Mouse (Mus musculus) liver, postnatal 0 days (tissue): ENCODE measurements at regions not wholly inside any gene's neighbourhood (a gene's known extent, or its start where the extent isn't known, plus 50 kb on each side); places are given as distances from the start of the nearest gene placed in this dataset.

Experiments used
- ATAC-seq: fragments of 200-750 bp; cut with Nextera tagmentation; 2 replicates; pipeline ENCODE4 v1.8.0; 2017; ENCODE audit warnings: mild to moderate bottlenecking, moderate library complexity
- DNase-seq: peaks from one replicate; pipeline ENCODE4 v3.0.0-alpha.2; 2016
- H3K27ac ChIP-seq: fragments of 300-500 bp; sonication (generic); 2 replicates; pipeline ENCODE4 v1.5.1; 2014; ENCODE audit warnings: antibody characterized with exemption, moderate library complexity, mild to moderate bottlenecking, low read depth
- H3K27me3 ChIP-seq: fragments of 300-500 bp; sonication (generic); 2 replicates; pipeline ENCODE4 v1.6.1; 2014; ENCODE audit warnings: low read length, control low read depth, mixed read lengths; ENCODE audit not compliant: insufficient read depth
- H3K36me3 ChIP-seq: fragments of 300-500 bp; sonication (generic); replicated peaks from 2 replicates; pipeline ENCODE4 v1.6.1; 2014; ENCODE audit warnings: mild to moderate bottlenecking, control low read depth, low read length, moderate library complexity, mixed read lengths; ENCODE audit not compliant: insufficient read depth
- H3K4me1 ChIP-seq: fragments of 300-500 bp; sonication (generic); 2 replicates; pipeline ENCODE4 v1.6.1; 2014; ENCODE audit warnings: antibody characterized with exemption, mild to moderate bottlenecking, control low read depth; ENCODE audit not compliant: insufficient read depth
- H3K4me2 ChIP-seq: fragments of 300-500 bp; sonication (generic); 2 replicates; pipeline ENCODE4 v1.6.1; 2014; ENCODE audit warnings: low read depth, mild to moderate bottlenecking, low read length, moderate library complexity, mixed read lengths
- H3K4me3 ChIP-seq: fragments of 300-500 bp; sonication (generic); 2 replicates; pipeline ENCODE4 v1.5.1; 2014; ENCODE audit warnings: low read depth, low read length
- H3K9ac ChIP-seq: fragments of 300-500 bp; sonication (generic); replicated peaks from 2 replicates; pipeline ENCODE4 v1.6.1; 2014; ENCODE audit warnings: mild to moderate bottlenecking, moderate library complexity
- H3K9me3 ChIP-seq: fragments of 300-500 bp; sonication (generic); 2 replicates; pipeline ENCODE4 v1.6.1; 2016; ENCODE audit warnings: mild to moderate bottlenecking, control low read depth, low read length, mixed read lengths
- CTCF ChIP-seq: sonication (generic); IDR thresholded peaks from 2 replicates; pipeline ENCODE4 v1.5.1; 2016; ENCODE audit warnings: antibody characterized with exemption, low read depth
- EP300 ChIP-seq: IDR thresholded peaks from 2 replicates; pipeline ENCODE4 v1.6.1; 2016; ENCODE audit warnings: antibody characterized with exemption, low read depth, mild to moderate bottlenecking
- WGBS: fragments of 180-500 bp; shearing (Covaris S2); extraction: QIAGEN DNeasy Blood & Tissue Kit; methylation state at CpG from one replicate; pipeline ENCODE4 v1.1.7; 2014; ENCODE audit not compliant: insufficient replicate concordance; 5-methylcytosine and 5-hydroxymethylcytosine counted together

DNA sequence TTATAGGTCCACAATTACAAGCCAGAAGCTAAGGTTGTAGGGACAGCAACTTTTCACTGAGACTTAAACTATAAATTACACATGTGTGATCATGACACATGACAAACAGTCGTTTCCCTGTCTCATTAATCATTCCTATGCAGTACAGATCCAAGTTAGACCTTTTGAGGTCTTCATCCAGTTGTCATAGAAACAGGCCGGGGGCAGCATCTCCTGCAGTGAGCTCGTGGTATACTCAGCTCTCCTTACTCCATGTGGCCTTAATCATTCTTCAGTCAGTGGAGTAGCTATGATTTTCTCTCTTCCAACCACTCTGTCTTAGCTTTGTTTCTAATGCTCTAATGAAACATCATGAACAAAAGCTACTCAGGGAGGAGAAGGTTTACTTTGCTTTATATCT, 178.1 kb downstream of the Ipo8 start:
- Histone ChIP-seq H3K9me3 (no peaks in the 10 kb centered on the region), H3K4me2 (no peak overlapping the region), H3K36me3 (no peaks in the 10 kb centered on the region), H3K9ac (no peak overlapping the region), H3K27me3 (no peaks in the 10 kb centered on the region), H3K27ac (no peak overlapping the region), H3K4me1 (no peaks in the 10 kb centered on the region; the same call in 1 of the 2 replicates), H3K4me3 (no peak overlapping the region)
- DNase-seq (no peak), ATAC-seq (no peak)
- TF ChIP-seq CTCF (no peak), EP300 (no peak)
- WGBS: 58% methylated on average over 3 of the region's 3 CpGs

DNA sequence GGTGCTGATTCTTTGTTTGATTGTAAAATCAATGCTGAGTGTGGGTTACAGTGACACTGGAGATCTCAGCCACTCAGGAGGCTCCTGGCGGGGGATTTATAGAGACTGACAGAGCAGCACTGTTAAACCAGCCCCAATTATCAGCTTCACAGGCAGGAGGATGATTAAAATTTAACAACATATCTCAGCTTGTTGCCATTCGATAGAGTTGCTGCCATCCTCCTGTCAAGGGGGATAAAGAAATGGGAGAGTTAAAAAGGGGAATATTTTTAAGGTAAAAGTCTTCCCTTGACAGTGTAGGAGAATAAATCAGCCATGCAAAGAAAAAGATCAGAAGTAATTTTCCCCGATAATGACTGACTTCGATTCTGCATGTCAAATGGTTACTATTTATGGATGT, 178.8 kb downstream of the Ipo8 start:
- Histone ChIP-seq H3K27ac (no peak overlapping the region), H3K9ac (no peak overlapping the region), H3K36me3 (no peaks in the 10 kb centered on the region), H3K4me1 (peaks cover 5% of the 10 kb centered on the region), H3K9me3 (no peaks in the 10 kb centered on the region), H3K4me3 (no peak overlapping the region), H3K4me2 (no peak overlapping the region), H3K27me3 (no peaks in the 10 kb centered on the region)
- WGBS: 73% methylated on average over 4 of the region's 4 CpGs
- DNase-seq (no peak), ATAC-seq (no peak)
- no peak for TF ChIP-seq CTCF
- no peak for TF ChIP-seq EP300

DNA sequence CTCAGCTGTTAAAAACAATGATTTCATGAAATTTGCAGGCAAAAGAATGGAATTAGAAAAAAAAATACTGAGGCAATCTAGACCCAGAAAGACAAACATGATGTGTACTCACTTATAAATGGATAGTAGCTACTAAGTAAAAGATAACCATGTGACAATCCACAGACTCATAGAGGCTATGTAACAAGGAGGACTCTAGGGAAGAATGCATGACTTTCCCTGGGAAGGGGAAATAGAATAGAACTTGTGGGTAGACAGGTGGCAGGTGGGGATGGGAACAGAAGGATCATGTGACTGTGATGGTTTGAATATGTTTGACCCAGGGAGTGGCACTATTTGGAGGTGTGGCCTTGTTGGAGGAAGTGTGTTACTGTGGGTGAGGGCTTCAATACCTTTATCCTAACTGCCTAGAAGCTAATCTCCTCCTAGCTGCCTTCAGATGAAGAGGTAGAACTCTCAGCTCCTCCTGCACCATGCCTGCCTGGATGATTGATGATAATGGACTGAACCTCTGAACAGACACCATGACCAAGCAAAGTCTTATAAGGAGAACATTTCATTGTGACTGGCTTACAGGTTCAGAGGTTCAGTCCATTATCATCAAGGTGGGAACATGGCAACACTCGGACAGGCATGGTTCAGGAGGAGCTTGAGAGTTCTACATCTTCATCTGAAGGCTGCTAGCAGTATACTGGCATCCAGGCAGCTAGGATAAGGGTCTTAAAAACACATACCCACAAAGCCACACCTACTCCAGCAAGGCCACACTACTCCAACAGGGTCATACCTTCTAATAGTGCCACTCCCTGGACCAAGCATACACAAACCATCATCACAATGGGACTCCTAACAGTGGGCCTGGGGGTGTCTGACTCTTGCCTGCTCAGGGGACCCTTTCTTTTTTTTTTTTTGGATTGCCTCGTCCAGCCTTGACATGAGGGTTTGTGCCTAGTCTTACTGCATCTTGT, 183.6 kb downstream of the Ipo8 start:
- Histone ChIP-seq H3K27me3 (no peaks in the 10 kb centered on the region), H3K4me1 (peaks cover 5% of the 10 kb centered on the region), H3K4me3 (no peak overlapping the region), H3K27ac (peak overlapping the region; percentile 16; the same call in 1 of the 2 replicates), H3K9ac (no peak overlapping the region), H3K36me3 (no peaks in the 10 kb centered on the region), H3K9me3 (no peaks in the 10 kb centered on the region), H3K4me2 (no peak overlapping the region)
- DNase-seq: no peak
- WGBS: 40% methylated on average over 2 of the region's 2 CpGs
- TF ChIP-seq EP300: peak; percentile 89
- TF ChIP-seq CTCF: peak; percentile 10; the same call in 1 of the 2 replicates
- peak; percentile 97 for ATAC-seq

DNA sequence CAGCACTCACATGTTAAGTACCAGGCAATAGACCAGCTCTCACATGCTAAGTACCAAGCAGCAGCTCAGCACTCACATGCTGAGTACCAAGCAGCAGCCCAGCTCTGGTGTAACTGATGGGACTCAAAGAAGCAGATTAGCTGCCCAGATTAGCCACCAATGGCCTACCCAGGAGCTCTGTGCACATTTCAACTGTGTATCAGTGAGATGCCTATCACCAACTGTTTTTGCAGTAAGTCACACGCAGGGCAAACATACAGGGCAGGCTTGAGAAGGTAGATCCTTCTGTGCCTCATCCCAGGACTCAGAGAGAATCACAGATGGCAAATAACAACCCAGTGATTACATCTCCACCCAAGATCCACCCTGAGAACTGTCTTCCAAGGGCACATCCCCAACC, 190.7 kb downstream of the Ipo8 start:
- WGBS: 64% methylated on average over 1 of the region's 1 CpGs
- TF ChIP-seq EP300: no peak
- no peak for TF ChIP-seq CTCF
- no peaks in the 10 kb centered on the region for H3K9me3 ChIP-seq
- H3K9ac ChIP-seq: no peak overlapping the region
- H3K27me3 ChIP-seq: no peaks in the 10 kb centered on the region
- H3K4me1 ChIP-seq: no peaks in the 10 kb centered on the region
- H3K36me3 ChIP-seq: no peaks in the 10 kb centered on the region
- DNase-seq (no peak), ATAC-seq (no peak)
- no peak overlapping the region for H3K27ac ChIP-seq
- no peak overlapping the region for H3K4me2 ChIP-seq
- no peak overlapping the region for H3K4me3 ChIP-seq

DNA sequence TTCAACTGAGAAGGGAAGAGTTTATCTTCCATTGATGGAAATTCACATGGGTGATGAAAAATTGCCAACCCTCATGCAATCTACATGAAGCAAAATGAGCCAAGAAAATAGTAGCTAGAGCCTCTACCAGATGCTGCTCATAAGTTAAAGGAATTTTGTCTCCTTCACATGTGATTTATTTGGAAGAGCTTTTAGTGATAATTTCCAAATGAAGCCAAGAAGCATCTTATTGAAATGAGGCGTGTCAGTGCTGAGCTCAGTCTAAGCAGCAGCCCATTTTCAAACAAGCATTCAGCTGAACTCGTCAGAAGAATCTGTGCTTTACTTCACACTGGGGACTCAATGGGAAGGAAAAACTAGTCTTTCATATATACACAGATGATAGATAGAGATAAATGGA, 190.0 kb upstream of the Tmtc1 start:
- no peak overlapping the region for H3K4me2 ChIP-seq
- no peak overlapping the region for H3K4me3 ChIP-seq
- no peak for DNase-seq
- H3K9ac ChIP-seq: no peak overlapping the region
- no peak for ATAC-seq
- WGBS: 77% methylated on average over 2 of the region's 2 CpGs
- H3K9me3 ChIP-seq: no peaks in the 10 kb centered on the region
- no peaks in the 10 kb centered on the region for H3K36me3 ChIP-seq
- H3K27ac ChIP-seq: no peak overlapping the region
- no peaks in the 10 kb centered on the region for H3K4me1 ChIP-seq
- no peaks in the 10 kb centered on the region for H3K27me3 ChIP-seq
- TF ChIP-seq CTCF: no peak
- TF ChIP-seq EP300: no peak

DNA sequence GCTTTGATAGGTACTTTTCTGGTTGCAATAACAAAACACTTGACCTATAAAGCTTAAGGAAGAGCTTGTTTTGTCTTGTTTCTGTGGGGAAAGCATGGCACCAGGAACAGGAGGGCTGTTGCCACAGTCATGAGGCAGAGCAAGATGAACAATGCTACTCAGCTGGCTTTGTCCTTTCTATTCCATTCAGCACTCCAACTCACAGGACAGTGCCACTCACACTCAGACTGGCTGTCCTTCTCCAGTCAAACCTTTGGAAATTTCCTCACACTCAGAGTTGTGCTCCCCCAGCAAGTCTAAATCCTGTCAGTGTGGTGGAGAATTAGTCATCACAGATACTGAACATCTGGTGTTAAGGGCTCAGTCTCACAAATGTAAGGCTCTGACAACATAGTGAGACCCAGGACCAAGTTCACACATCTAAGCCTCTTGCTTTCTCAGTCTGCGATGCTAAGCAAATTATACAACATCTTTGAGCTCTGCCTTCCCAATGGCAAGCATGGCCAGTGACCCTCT, 183.0 kb upstream of the Tmtc1 start:
- no peak overlapping the region for H3K27ac ChIP-seq
- WGBS: 96% methylated on average over 1 of the region's 1 CpGs
- TF ChIP-seq EP300 (no peak), CTCF (no peak)
- H3K4me3 ChIP-seq: no peak overlapping the region
- H3K27me3 ChIP-seq: no peaks in the 10 kb centered on the region
- H3K4me1 ChIP-seq: no peaks in the 10 kb centered on the region
- H3K9me3 ChIP-seq: no peaks in the 10 kb centered on the region
- no peaks in the 10 kb centered on the region for H3K36me3 ChIP-seq
- DNase-seq (no peak), ATAC-seq (no peak)
- H3K9ac ChIP-seq: no peak overlapping the region
- H3K4me2 ChIP-seq: no peak overlapping the region
